Mouse (Mus musculus) MEL (cell line): Measurements from ENCODE around the gene Ing3. TPM values are rescaled to one million over a fixed set of nuclear protein-coding genes. Genes with fewer than 3 reads are reported as not detected.

Experiments
- DNase-seq: peaks from one replicate; pipeline ENCODE4 v3.0.0; 2011; ENCODE audit warnings: low read depth, low spot score
- H3K27ac ChIP-seq: 2 replicates; pipeline ENCODE4 v1.5.1; 2012; ENCODE audit warnings: low read depth, mild to moderate bottlenecking, control low read depth, low read length, moderate library complexity; ENCODE audit not compliant: control insufficient read depth
- H3K27me3 ChIP-seq, 2 experiments: fragments of 150-350 bp in 1 of 2; sonication (generic) in 1 of 2; 2 replicates each; pipeline ENCODE4 v1.6.1; 2012; ENCODE audit warnings: low read length in 2 of 2, mild to moderate bottlenecking in 2 of 2, improper control_type of control experiment in 1 of 2, moderate library complexity in 1 of 2; ENCODE audit not compliant: insufficient read depth in 2 of 2, control insufficient read depth in 1 of 2
- H3K36me3 ChIP-seq, 2 experiments: 2 replicates each; pipeline ENCODE4 v1.6.1; 2012 to 2014; ENCODE audit warnings: low read length in 2 of 2, improper control_type of control experiment in 1 of 2, inconsistent platforms in 1 of 2, mild to moderate bottlenecking in 1 of 2; ENCODE audit not compliant: insufficient read depth in 2 of 2, control insufficient read depth in 1 of 2
- H3K4me1 ChIP-seq, 2 experiments: fragments of 150-350 bp in 1 of 2; sonication (generic) in 1 of 2; 2 replicates each; pipeline ENCODE4 v1.6.1; 2012; ENCODE audit warnings: low read length in 2 of 2, improper control_type of control experiment in 1 of 2, mild to moderate bottlenecking in 1 of 2; ENCODE audit not compliant: insufficient read depth in 2 of 2, control insufficient read depth in 1 of 2
- H3K4me3 ChIP-seq, 2 experiments: fragments of 150-350 bp in 1 of 2; sonication (generic) in 1 of 2; 2 replicates each; pipeline ENCODE4 v1.5.1; 2012; ENCODE audit warnings: low read depth in 2 of 2, low read length in 2 of 2, mild to moderate bottlenecking in 2 of 2, moderate library complexity in 2 of 2, control low read depth in 1 of 2, improper control_type of control experiment in 1 of 2; ENCODE audit not compliant: control insufficient read depth in 1 of 2, insufficient read depth in 1 of 2
- H3K79me2 ChIP-seq: 2 replicates; pipeline ENCODE4 v1.6.1; 2012; ENCODE audit warnings: mild to moderate bottlenecking, low read length, moderate library complexity; ENCODE audit not compliant: control insufficient read depth, poor library complexity, insufficient read depth
- H3K9ac ChIP-seq: 2 replicates; pipeline ENCODE4 v1.6.1; 2012; ENCODE audit warnings: low read depth, mild to moderate bottlenecking, control low read depth, low read length, moderate library complexity; ENCODE audit not compliant: control insufficient read depth, poor library complexity, severe bottlenecking
- H3K9me3 ChIP-seq: fragments of 150-350 bp; sonication (generic); replicated peaks from 2 replicates; pipeline ENCODE4 v1.6.1; 2012; ENCODE audit warnings: mild to moderate bottlenecking, low read length, improper control_type of control experiment, moderate library complexity; ENCODE audit not compliant: insufficient read depth
- CHD1 ChIP-seq: IDR thresholded peaks from 2 replicates; pipeline ENCODE4 v1.6.1; 2012; ENCODE audit warnings: low read depth, mild to moderate bottlenecking, inconsistent platforms, low read length, improper control_type of control experiment
- CHD2 ChIP-seq: IDR thresholded peaks from 2 replicates; pipeline ENCODE4 v1.6.1; 2011; ENCODE audit warnings: low read length, improper control_type of control experiment
- CTCF ChIP-seq, 3 experiments: IDR thresholded peaks in 2 of 3; conservative IDR thresholded peaks in 1 of 3; 2 replicates each; pipeline ENCODE4 v1.5.1; 2011 to 2012; ENCODE audit warnings: low read length in 3 of 3, low read depth in 2 of 3, mild to moderate bottlenecking in 2 of 3, improper control_type of control experiment in 1 of 3, inconsistent platforms in 1 of 3, mixed read lengths in 1 of 3, moderate library complexity in 1 of 3; ENCODE audit not compliant: control insufficient read depth in 1 of 3, insufficient read depth in 1 of 3, poor library complexity in 1 of 3, severe bottlenecking in 1 of 3
- ETS1 ChIP-seq: IDR thresholded peaks from 2 replicates; pipeline ENCODE4 v1.6.1; 2012; ENCODE audit warnings: low read depth, mild to moderate bottlenecking, inconsistent platforms, low read length, improper control_type of control experiment, moderate library complexity
- GABPA ChIP-seq: IDR thresholded peaks from 2 replicates; pipeline ENCODE4 v1.6.1; 2012; ENCODE audit warnings: low read depth, mild to moderate bottlenecking, inconsistent platforms, low read length, improper control_type of control experiment, moderate library complexity
- GATA1 ChIP-seq: IDR thresholded peaks from 2 replicates; pipeline ENCODE4 v1.6.1; 2011; ENCODE audit warnings: low read depth, low read length, improper control_type of control experiment
- JUND ChIP-seq: IDR thresholded peaks from 2 replicates; pipeline ENCODE4 v1.6.1; 2011; ENCODE audit warnings: low read depth, mild to moderate bottlenecking, improper control_type of control experiment, low read length
- KAT2A ChIP-seq: conservative IDR thresholded peaks from 2 replicates; pipeline ENCODE4 v1.6.1; 2012; ENCODE audit warnings: low read depth, low read length, improper control_type of control experiment, inconsistent platforms
- MAFK ChIP-seq: IDR thresholded peaks from 2 replicates; pipeline ENCODE4 v1.6.1; 2011; ENCODE audit warnings: low read depth, mild to moderate bottlenecking, low read length, improper control_type of control experiment, borderline replicate concordance
- MAZ ChIP-seq: IDR thresholded peaks from 2 replicates; pipeline ENCODE4 v1.6.1; 2012; ENCODE audit warnings: low read depth, mild to moderate bottlenecking, inconsistent platforms, low read length, improper control_type of control experiment
- MXI1 ChIP-seq: IDR thresholded peaks from 2 replicates; pipeline ENCODE4 v1.6.1; 2011; ENCODE audit warnings: mild to moderate bottlenecking, low read depth, low read length, improper control_type of control experiment
- MYB ChIP-seq: IDR thresholded peaks from 2 replicates; pipeline ENCODE4 v1.6.1; 2011; ENCODE audit warnings: mild to moderate bottlenecking, low read depth, low read length, improper control_type of control experiment
- NELFE ChIP-seq: IDR thresholded peaks from 2 replicates; pipeline ENCODE4 v1.6.1; 2011; ENCODE audit warnings: low read depth, low read length, improper control_type of control experiment
- NRF1 ChIP-seq: IDR thresholded peaks from 2 replicates; pipeline ENCODE4 v1.6.1; 2014; ENCODE audit warnings: low read depth, mild to moderate bottlenecking, inconsistent platforms, low read length, improper control_type of control experiment, moderate library complexity; ENCODE audit not compliant: poor library complexity, insufficient read depth, severe bottlenecking
- POLR2AphosphoS2 ChIP-seq: IDR thresholded peaks from 2 replicates; pipeline ENCODE4 v1.6.1; 2011; ENCODE audit warnings: low read length, improper control_type of control experiment
- RAD21 ChIP-seq: IDR thresholded peaks from 2 replicates; pipeline ENCODE4 v1.6.1; 2011; ENCODE audit warnings: mild to moderate bottlenecking, low read depth, low read length, improper control_type of control experiment
- RCOR1 ChIP-seq: IDR thresholded peaks from 2 replicates; pipeline ENCODE4 v1.6.1; 2012; ENCODE audit warnings: low read depth, mild to moderate bottlenecking, inconsistent platforms, low read length, improper control_type of control experiment
- SIN3A ChIP-seq: IDR thresholded peaks from 2 replicates; pipeline ENCODE4 v1.6.1; 2012; ENCODE audit warnings: low read length, improper control_type of control experiment, inconsistent platforms
- TCF12 ChIP-seq: IDR thresholded peaks from 2 replicates; pipeline ENCODE4 v1.6.1; 2014; ENCODE audit warnings: low read depth, mild to moderate bottlenecking, inconsistent platforms, low read length, improper control_type of control experiment, moderate library complexity
- ZKSCAN1 ChIP-seq: IDR thresholded peaks from 2 replicates; pipeline ENCODE4 v1.6.1; 2012; ENCODE audit warnings: low read depth, mild to moderate bottlenecking, inconsistent platforms, low read length, improper control_type of control experiment, moderate library complexity
- ZNF384 ChIP-seq: IDR thresholded peaks from 2 replicates; pipeline ENCODE4 v1.6.1; 2012; ENCODE audit warnings: low read depth, mild to moderate bottlenecking, inconsistent platforms, low read length, improper control_type of control experiment
- polyA plus RNA-seq, 2 experiments: library from polyadenylated mRNA; stranded (reverse) in 1 of 2; unstranded in 1 of 2; fragments of >175 nt in 1 of 2; fragments of >200 nt in 1 of 2; gene quantifications; 2 replicates each; pipeline versions ENCODE4 v1.2.1 to v1.2.4; 2012; ENCODE audit warnings: low replicate concordance in 2 of 2, low read depth in 1 of 2; ENCODE audit not compliant: insufficient read length in 2 of 2, insufficient read depth in 1 of 2, missing spikeins in 1 of 2
- total RNA-seq: library from RNA; depleted of rRNA; stranded (reverse); fragments of 300-350 nt; gene quantifications from 2 replicates; pipeline ENCODE4 v1.2.3, GENCODE M21; 2012

Gene Ing3
- total and polyA plus RNA-seq, 3 experiments, result 13.4 to 16.5 TPM; not detected in 1

GRCm38 (mm10) chr6:22003959-22004543 is 54.7 kb downstream of the Ing3 start:
- H3K9me3 ChIP-seq, result no peaks in the 10 kb centered on the region
- H3K27ac ChIP-seq, result no peak overlapping the region
- no peak for DNase-seq
- no peaks in the 10 kb centered on the region for H3K79me2 ChIP-seq
- no peaks in the 10 kb centered on the region for H3K36me3 ChIP-seq
- no peak overlapping the region for H3K9ac ChIP-seq
- no peak overlapping the region for H3K4me3 ChIP-seq
- TF ChIP-seq SIN3A (no peak), KAT2A (no peak), MYB (no peak), RCOR1 (no peak), POLR2AphosphoS2 (no peak), MAZ (no peak), MAFK (no peak), RAD21 (no peak), ZKSCAN1 (no peak), TCF12 (no peak)
- peaks cover 0 to 5% of the 10 kb centered on the region in 2 experiments; a peak in 3 of 4 replicates for H3K27me3 ChIP-seq
- no peaks in the 10 kb centered on the region for H3K4me1 ChIP-seq

GRCm38 (mm10) chr6:22008346-22008745 is 59.0 kb downstream of the Ing3 start:
- no peak for DNase-seq
- H3K79me2 ChIP-seq, result no peaks in the 10 kb centered on the region
- H3K27me3 ChIP-seq, result peaks cover 0 to 5% of the 10 kb centered on the region in 2 experiments; a peak in 3 of 4 replicates
- H3K27ac ChIP-seq, result no peak overlapping the region
- H3K36me3 ChIP-seq, result no peaks in the 10 kb centered on the region
- no peaks in the 10 kb centered on the region for H3K4me1 ChIP-seq
- TF ChIP-seq RCOR1 (no peak), MAFK (no peak), CHD1 (no peak), GATA1 (no peak), ETS1 (no peak), NELFE (no peak), POLR2AphosphoS2 (no peak), MAZ (no peak), CHD2 (no peak), GABPA (no peak), KAT2A (no peak), MXI1 (no peak), CTCF (IDR thresholded peaks at IDR 0.05 in 2 of 3, conservative IDR thresholded peaks at IDR 0.05 in 1 of 3; ENCODE audit: control insufficient read depth in 1 of 3, insufficient read depth in 1 of 3, low read depth in 2 of 3, low read length in 3 of 3, poor library complexity in 1 of 3, severe bottlenecking in 1 of 3) (no peak), ZNF384 (no peak), JUND (no peak), NRF1 (no peak)
- H3K4me3 ChIP-seq, result no peak overlapping the region
- H3K9ac ChIP-seq, result no peak overlapping the region
- no peaks in the 10 kb centered on the region for H3K9me3 ChIP-seq
